Mouse (Mus musculus): Measurements from ENCODE around the gene Pmch. TPM values are rescaled to one million over a fixed set of nuclear protein-coding genes. Genes with fewer than 3 reads are reported as not detected.

Gene Pmch
- polyA plus RNA-seq (2014; fragmentation: Illumina TruSeq; extraction: RNeasy Lipid Tissue Mini Kit (QIAGEN cat#74804); ENCODE audit: low read depth, low replicate concordance) = not detected

GRCm38 (mm10) chr10:88090772-88091171 lies at the start of gene Pmch:
TSS of gene Pmch (plus strand) at chr10:88091072.

Other genes with a start within 250 kb of the Pmch start
- gene Igf1, start 232.8 kb upstream of the Pmch start, polyA plus RNA-seq (2014; fragmentation: Illumina TruSeq; extraction: RNeasy Lipid Tissue Mini Kit (QIAGEN cat#74804); ENCODE audit: low read depth, low replicate concordance) = 7.3 TPM
- 33.1 TPM for gene Parpbp, start 55.9 kb downstream of the Pmch start, polyA plus RNA-seq (2014; fragmentation: Illumina TruSeq; extraction: RNeasy Lipid Tissue Mini Kit (QIAGEN cat#74804); ENCODE audit: low read depth, low replicate concordance)
- gene Nup37, start 55.9 kb downstream of the Pmch start, polyA plus RNA-seq (2014; fragmentation: Illumina TruSeq; extraction: RNeasy Lipid Tissue Mini Kit (QIAGEN cat#74804); ENCODE audit: low read depth, low replicate concordance) = 53.9 TPM
- gene Washc3, start 110.0 kb downstream of the Pmch start, polyA plus RNA-seq (2014; fragmentation: Illumina TruSeq; extraction: RNeasy Lipid Tissue Mini Kit (QIAGEN cat#74804); ENCODE audit: low read depth, low replicate concordance) = 89.7 TPM